Mouse (Mus musculus): ENCODE measurements around the gene Pomt2. TPM values are rescaled to one million over a fixed set of nuclear protein-coding genes. Genes with fewer than 3 reads are reported as not detected.
"Not testable (repeated sequence)": the region's sequence is repeated elsewhere in the genome, so short reads cannot be mapped to it uniquely, and the experiment has no call there.

The Pomt2 gene
- polyA plus RNA-seq, 1 experiment from 2014 or later = 9.5 TPM

- ATAC-seq (no peak), DNase-seq (ENCODE audit: low spot score) (no peak)
- H3K9me3 ChIP-seq (ENCODE audit: low read length) = no peaks in the 10 kb centered on the region
- no peaks in the 10 kb centered on the region for H3K4me1 ChIP-seq (ENCODE audit: insufficient read depth, low read depth, low read length)
- TF ChIP-seq EP300 (IDR thresholded peaks at IDR 0.05) = no peak
- TF ChIP-seq CTCF (IDR thresholded peaks at IDR 0.05) = no peak
- 90% methylated on average over 5 of the region's 5 CpGs for WGBS
- no peaks in the 10 kb centered on the region for H3K27me3 ChIP-seq (replicated peaks; ENCODE audit: insufficient read depth, low read length)
- H3K36me3 ChIP-seq (ENCODE audit: insufficient read depth, low read length) = peaks cover 7% of the 10 kb centered on the region
- H3K4me2 ChIP-seq (replicated peaks; ENCODE audit: low read depth, low read length) = no peak overlapping the region
- no peak overlapping the region for H3K4me3 ChIP-seq (ENCODE audit: low read depth, low read length)
- no peak overlapping the region for H3K27ac ChIP-seq (ENCODE audit: low read length)
- H3K9ac ChIP-seq (replicated peaks; ENCODE audit: low read depth) = no peak overlapping the region
Observed at GRCm38 (mm10) chr12:87160815-87161214, 13.0 kb upstream of the Pomt2 start.

GRCm38 (mm10) chr12:87160310-87160709 is 12.5 kb upstream of the Pomt2 start:
- Histone ChIP-seq H3K4me1 (ENCODE audit: insufficient read depth, low read depth, low read length) (no peaks in the 10 kb centered on the region), H3K36me3 (ENCODE audit: insufficient read depth, low read length) (peaks cover 7% of the 10 kb centered on the region), H3K4me2 (replicated peaks; ENCODE audit: low read depth, low read length) (no peak overlapping the region), H3K9me3 (ENCODE audit: low read length) (no peaks in the 10 kb centered on the region), H3K27ac (ENCODE audit: low read length) (no peak overlapping the region), H3K4me3 (ENCODE audit: low read depth, low read length) (no peak overlapping the region), H3K9ac (replicated peaks; ENCODE audit: low read depth) (no peak overlapping the region), H3K27me3 (replicated peaks; ENCODE audit: insufficient read depth, low read length) (no peaks in the 10 kb centered on the region)
- 63% methylated on average over 1 of the region's 1 CpGs for WGBS
- DNase-seq (ENCODE audit: low spot score) = no peak
- ATAC-seq = no peak
- TF ChIP-seq CTCF (IDR thresholded peaks at IDR 0.05) (no peak), EP300 (IDR thresholded peaks at IDR 0.05) (no peak)

- peak; percentile 84 for ATAC-seq
- Histone ChIP-seq H3K4me3 (ENCODE audit: low read depth, low read length) (peak overlapping the region; percentile 28; the same call in 1 of the 2 replicates), H3K27ac (ENCODE audit: low read length) (peak overlapping the region; percentile 68), H3K9me3 (ENCODE audit: low read length) (no peaks in the 10 kb centered on the region), H3K4me2 (replicated peaks; ENCODE audit: low read depth, low read length) (peak overlapping the region; percentile 50), H3K27me3 (replicated peaks; ENCODE audit: insufficient read depth, low read length) (no peaks in the 10 kb centered on the region), H3K9ac (replicated peaks; ENCODE audit: low read depth) (no peak overlapping the region), H3K4me1 (ENCODE audit: insufficient read depth, low read depth, low read length) (no peaks in the 10 kb centered on the region), H3K36me3 (ENCODE audit: insufficient read depth, low read length) (no peaks in the 10 kb centered on the region; the same call in 1 of the 2 replicates)
- peak; percentile 84 for DNase-seq (ENCODE audit: low spot score)
- no peak for TF ChIP-seq EP300 (IDR thresholded peaks at IDR 0.05)
- peak; percentile 17; the same call in 1 of the 2 replicates for TF ChIP-seq CTCF (IDR thresholded peaks at IDR 0.05)
- WGBS = 38% methylated on average over 7 of the region's 7 CpGs
Observed at GRCm38 (mm10) chr12:87158099-87158498, 10.3 kb upstream of the Pomt2 start.

- DNase-seq (ENCODE audit: low spot score) (peak; percentile 77), ATAC-seq (peak; percentile 87)
- TF ChIP-seq EP300 (IDR thresholded peaks at IDR 0.05) (no peak), CTCF (IDR thresholded peaks at IDR 0.05) (no peak)
- Histone ChIP-seq H3K9ac (replicated peaks; ENCODE audit: low read depth) (no peak overlapping the region), H3K4me2 (replicated peaks; ENCODE audit: low read depth, low read length) (peak overlapping the region; percentile 50), H3K9me3 (ENCODE audit: low read length) (no peaks in the 10 kb centered on the region), H3K27me3 (replicated peaks; ENCODE audit: insufficient read depth, low read length) (no peaks in the 10 kb centered on the region), H3K4me1 (ENCODE audit: insufficient read depth, low read depth, low read length) (no peaks in the 10 kb centered on the region), H3K4me3 (ENCODE audit: low read depth, low read length) (peak overlapping the region; percentile 28; the same call in 1 of the 2 replicates), H3K36me3 (ENCODE audit: insufficient read depth, low read length) (no peaks in the 10 kb centered on the region; the same call in 1 of the 2 replicates), H3K27ac (ENCODE audit: low read length) (peak overlapping the region; percentile 68)
- 32% methylated on average over 4 of the region's 4 CpGs for WGBS
Observed at GRCm38 (mm10) chr12:87157361-87157760, 9.6 kb upstream of the Pomt2 start.

GRCm38 (mm10) chr12:87154448-87154847 is 6.7 kb upstream of the Pomt2 start:
- WGBS = 93% methylated on average over 4 of the region's 4 CpGs

GRCm38 (mm10) chr12:87149471-87149870 is 1.7 kb upstream of the Pomt2 start:
- H3K9ac ChIP-seq (replicated peaks; ENCODE audit: low read depth) = no peak overlapping the region

More at GRCm38 (mm10) chr12:87154448-87154847, 6.7 kb upstream of the Pomt2 start:
- not testable (repeated sequence) for H3K9ac ChIP-seq (replicated peaks; ENCODE audit: low read depth); H3K9me3 ChIP-seq (ENCODE audit: low read length); H3K4me2 ChIP-seq (replicated peaks; ENCODE audit: low read depth, low read length); H3K4me1 ChIP-seq (ENCODE audit: insufficient read depth, low read depth, low read length); H3K4me3 ChIP-seq (ENCODE audit: low read depth, low read length); ATAC-seq; H3K27ac ChIP-seq (ENCODE audit: low read length); H3K36me3 ChIP-seq (ENCODE audit: insufficient read depth, low read length); H3K27me3 ChIP-seq (replicated peaks; ENCODE audit: insufficient read depth, low read length)
- 0 out of 2 replicates have a peak, but pooled peaks have one; percentile 20 for TF ChIP-seq EP300 (IDR thresholded peaks at IDR 0.05)
- DNase-seq (ENCODE audit: low spot score) = peak; percentile 35

More at GRCm38 (mm10) chr12:87149471-87149870, 1.7 kb upstream of the Pomt2 start:
- Histone ChIP-seq H3K4me1 (ENCODE audit: insufficient read depth, low read depth, low read length) (peaks cover 6% of the 10 kb centered on the region; the same call in 1 of the 2 replicates), H3K27ac (ENCODE audit: low read length) (no peak overlapping the region), H3K4me3 (ENCODE audit: low read depth, low read length) (no peak overlapping the region), H3K4me2 (replicated peaks; ENCODE audit: low read depth, low read length) (no peak overlapping the region), H3K36me3 (ENCODE audit: insufficient read depth, low read length) (no peaks in the 10 kb centered on the region), H3K9me3 (ENCODE audit: low read length) (no peaks in the 10 kb centered on the region), H3K27me3 (replicated peaks; ENCODE audit: insufficient read depth, low read length) (no peaks in the 10 kb centered on the region)
- WGBS = 98% methylated on average over 5 of the region's 5 CpGs
- no peak for TF ChIP-seq EP300 (IDR thresholded peaks at IDR 0.05)
- no peak for TF ChIP-seq CTCF (IDR thresholded peaks at IDR 0.05)
- ATAC-seq = no peak
- no peak for DNase-seq (ENCODE audit: low spot score)

All from lung, postnatal 0 days (tissue).